In genomic region chr9:118651939-118652338, GRCm38 (mm10) we compare ENCODE assay signal across 12 mouse cellular contexts. TPM values are rescaled to one million over a fixed set of nuclear protein-coding genes. Genes with fewer than 3 reads are reported as not detected.
A peak's percentile ranks its signal among the peaks of the same experiment; 100 is the strongest.
DNase-seq lines count a peak whose midpoint lies in the region; ATAC-seq and TF ChIP-seq lines count a peak whose summit lies in the region.
"Had no signal": no experiment of that assay in that cellular context is flagged by ENCODE, and none has a peak within 500 bp of the region (broad histone marks: within the 10 kb centered on the region; RNA-seq: fewer than 3 reads in every experiment).

No protein-coding gene starts in this region.

- no peak for TF ChIP-seq POLR2A in brain, embryonic 14.5 days (IDR thresholded peaks at IDR 0.05; ENCODE audit: borderline replicate concordance, extremely low read depth, insufficient read depth, insufficient read length, poor library complexity, severe bottlenecking)

- peak; percentile 52 to 61 for DNase-seq in cerebellum, postnatal 10 days
- no peak for DNase-seq in cerebellum, postnatal 36 days
- peak; percentile 34 for DNase-seq in kidney, adult 9 months
- DNase-seq in brain, embryonic 14.5 days (ENCODE audit: low read depth) = peak; percentile 67
- DNase-seq in hindbrain, postnatal 0 days (ENCODE audit: low spot score) = peak; percentile 53
- no peak for DNase-seq in frontal cortex, postnatal 10 days (ENCODE audit: low spot score in 2 of 2)
- no peak for DNase-seq in frontal cortex, postnatal 14 days (ENCODE audit: low spot score in 2 of 2)
- DNase-seq: B cell, adult 2 months; gastrocnemius, postnatal 25 days had no signal

- no peak overlapping the region for H3K9ac ChIP-seq in kidney, embryonic 15.5 days
- H3K9ac ChIP-seq in hindbrain, postnatal 0 days (replicated peaks; ENCODE audit: low read length) = no peak overlapping the region
- H3K9ac ChIP-seq: forebrain, embryonic 13.5 days had no signal

- no peak overlapping the region for H3K4me2 ChIP-seq in kidney, embryonic 15.5 days
- no peak overlapping the region for H3K4me2 ChIP-seq in hindbrain, postnatal 0 days (ENCODE audit: low read depth, low read length)
- H3K4me2 ChIP-seq: forebrain, embryonic 13.5 days had no signal

- no peaks in the 10 kb centered on the region for H3K9me3 ChIP-seq in kidney, embryonic 15.5 days (replicated peaks)
- H3K9me3 ChIP-seq in hindbrain, postnatal 0 days (ENCODE audit: low read length) = no peaks in the 10 kb centered on the region
- H3K9me3 ChIP-seq: forebrain, embryonic 13.5 days had no signal

- H3K4me1 ChIP-seq in kidney, embryonic 15.5 days = peaks cover 48% of the 10 kb centered on the region
- H3K4me1 ChIP-seq in hindbrain, postnatal 0 days (ENCODE audit: insufficient read depth, low read length) = no peaks in the 10 kb centered on the region

- no peak for TF ChIP-seq CTCF in brain, embryonic 14.5 days (IDR thresholded peaks at IDR 0.05; ENCODE audit: borderline replicate concordance, extremely low read depth, insufficient read depth, insufficient read length)
- no peak for TF ChIP-seq CTCF in hindbrain, postnatal 0 days (IDR thresholded peaks at IDR 0.05; ENCODE audit: low read depth)

- H3K36me3 ChIP-seq in kidney, embryonic 15.5 days = peaks cover 32% of the 10 kb centered on the region
- no peaks in the 10 kb centered on the region for H3K36me3 ChIP-seq in hindbrain, postnatal 0 days (ENCODE audit: insufficient read depth, low read length)
- H3K36me3 ChIP-seq: G1E had no signal

- no peaks in the 10 kb centered on the region for H3K27me3 ChIP-seq in kidney, embryonic 15.5 days
- H3K27me3 ChIP-seq in hindbrain, postnatal 0 days (ENCODE audit: insufficient read depth, low read length) = no peaks in the 10 kb centered on the region
- H3K27me3 ChIP-seq: forebrain, embryonic 13.5 days had no signal

- no peak overlapping the region for H3K27ac ChIP-seq in kidney, embryonic 15.5 days
- no peak overlapping the region for H3K27ac ChIP-seq in hindbrain, postnatal 0 days
- H3K27ac ChIP-seq: forebrain, embryonic 13.5 days had no signal

- H3K4me3 ChIP-seq in kidney, embryonic 15.5 days (replicated peaks) = no peak overlapping the region
- no peak overlapping the region for H3K4me3 ChIP-seq in hindbrain, postnatal 0 days (ENCODE audit: low read length)
- H3K4me3 ChIP-seq: forebrain, embryonic 13.5 days had no signal

- WGBS in kidney, embryonic 15.5 days = 75% methylated on average over 2 of the region's 2 CpGs
- WGBS in hindbrain, postnatal 0 days = 33% methylated on average over 2 of the region's 2 CpGs

- no peak for ATAC-seq in kidney, embryonic 15.5 days (replicated peaks; ENCODE audit: low FRiP score)
- ATAC-seq in hindbrain, postnatal 0 days = peak; percentile 29; the same call in 1 of the 2 replicates
- ATAC-seq: forebrain, embryonic 13.5 days had no signal

RNA-seq across cellular contexts. Expression of gene Itga9, which starts 45.4 kb away (rescaled TPM):
- 25.8 and 26.1 TPM in 2 replicates for polyA plus RNA-seq in kidney, embryonic 15.5 days (2015; fragmentation: Nextera tagmentation; extraction: Ambion mirVana)
- 3.0 and 3.1 TPM in 2 replicates for polyA plus RNA-seq in brain, embryonic 14.5 days (2012; rRNA removed)
- total RNA-seq in hindbrain, postnatal 0 days (2014; rRNA removed) = 4.4 and 6.0 TPM in 2 replicates
- polyA plus RNA-seq in hindbrain, postnatal 0 days (2015; fragmentation: Nextera tagmentation; extraction: Ambion mirVana) = 1.5 and 1.7 TPM in 2 replicates
- polyA plus RNA-seq: G1E had no signal

Comparison
In these comparisons a context has a peak if more than half of its experiments do, and no peak if none do; other contexts are left out.
1. DNase-seq: peak in cerebellum, postnatal 10 days (2 of 2), kidney, adult 9 months (single experiment), brain, embryonic 14.5 days (single experiment) and hindbrain, postnatal 0 days (single experiment); none in cerebellum, postnatal 36 days (0 of 2), frontal cortex, postnatal 10 days (0 of 2) and frontal cortex, postnatal 14 days (0 of 2).